Mouse (Mus musculus): ENCODE data around the gene Actr5. TPM values are rescaled to one million over a fixed set of nuclear protein-coding genes. Genes with fewer than 3 reads are reported as not detected.

The Actr5 gene
- polyA plus RNA-seq, 1 experiment from 2014 or later: 20.9 TPM

- H3K27me3 ChIP-seq: no peaks in the 10 kb centered on the region
- H3K9ac ChIP-seq: no peak overlapping the region
- H3K9me3 ChIP-seq: no peaks in the 10 kb centered on the region
- no peak overlapping the region for H3K27ac ChIP-seq
- no peak overlapping the region for H3K4me2 ChIP-seq (replicated peaks)
- no peaks in the 10 kb centered on the region for H3K4me1 ChIP-seq
- 67% methylated on average over 7 of the region's 7 CpGs for WGBS
- H3K4me3 ChIP-seq: no peak overlapping the region
- no peaks in the 10 kb centered on the region for H3K36me3 ChIP-seq
- no peak for ATAC-seq (ENCODE audit: insufficient number of reproducible peaks, insufficient read depth, low FRiP score, low TSS enrichment)
Measured at GRCm38 (mm10) chr2:158651159-158651908, 26.6 kb downstream of the Actr5 start.

- Histone ChIP-seq H3K4me1 (no peaks in the 10 kb centered on the region), H3K9me3 (no peaks in the 10 kb centered on the region), H3K4me3 (no peak overlapping the region), H3K9ac (no peak overlapping the region), H3K27ac (no peak overlapping the region), H3K4me2 (replicated peaks) (no peak overlapping the region), H3K36me3 (no peaks in the 10 kb centered on the region), H3K27me3 (no peaks in the 10 kb centered on the region)
- 7% methylated on average over 4 of the region's 4 CpGs for WGBS
- ATAC-seq (ENCODE audit: insufficient number of reproducible peaks, insufficient read depth, low FRiP score, low TSS enrichment): 0 out of 2 replicates have a peak, but pooled peaks have one; percentile 50
Measured at GRCm38 (mm10) chr2:158652985-158653384, 28.3 kb downstream of the Actr5 start.

GRCm38 (mm10) chr2:158654717-158655116 is 30.0 kb downstream of the Actr5 start:
- no peak for ATAC-seq (ENCODE audit: insufficient number of reproducible peaks, insufficient read depth, low FRiP score, low TSS enrichment)
- H3K4me3 ChIP-seq: no peak overlapping the region
- H3K9ac ChIP-seq: no peak overlapping the region
- no peak overlapping the region for H3K27ac ChIP-seq
- WGBS: 85% methylated on average over 9 of the region's 9 CpGs
- no peak overlapping the region for H3K4me2 ChIP-seq (replicated peaks)
- H3K9me3 ChIP-seq: no peaks in the 10 kb centered on the region
- H3K4me1 ChIP-seq: 0 out of 2 replicates have a peak, but pooled peaks cover 8% of the 10 kb centered on the region
- H3K27me3 ChIP-seq: no peaks in the 10 kb centered on the region
- H3K36me3 ChIP-seq: no peaks in the 10 kb centered on the region

- H3K27me3 ChIP-seq: no peaks in the 10 kb centered on the region
- 0 out of 2 replicates have a peak, but pooled peaks cover 8% of the 10 kb centered on the region for H3K4me1 ChIP-seq
- no peak overlapping the region for H3K9ac ChIP-seq
- no peak for ATAC-seq (ENCODE audit: insufficient number of reproducible peaks, insufficient read depth, low FRiP score, low TSS enrichment)
- H3K4me2 ChIP-seq (replicated peaks): no peak overlapping the region
- no peaks in the 10 kb centered on the region for H3K36me3 ChIP-seq
- no peak overlapping the region for H3K4me3 ChIP-seq
- H3K27ac ChIP-seq: no peak overlapping the region
- 82% methylated on average over 4 of the region's 4 CpGs for WGBS
- H3K9me3 ChIP-seq: no peaks in the 10 kb centered on the region
Measured at GRCm38 (mm10) chr2:158655806-158656205, 31.1 kb downstream of the Actr5 start.

- no peak overlapping the region for H3K4me3 ChIP-seq
- no peaks in the 10 kb centered on the region for H3K27me3 ChIP-seq
- H3K9me3 ChIP-seq: no peaks in the 10 kb centered on the region
- no peak for ATAC-seq (ENCODE audit: insufficient number of reproducible peaks, insufficient read depth, low FRiP score, low TSS enrichment)
- H3K27ac ChIP-seq: peak overlapping the region; percentile 63; the same call in 1 of the 2 replicates
- no peaks in the 10 kb centered on the region for H3K36me3 ChIP-seq
- no peak overlapping the region for H3K9ac ChIP-seq
- H3K4me2 ChIP-seq (replicated peaks): no peak overlapping the region
- WGBS: 32% methylated on average over 6 of the region's 6 CpGs
- 0 out of 2 replicates have a peak, but pooled peaks cover 8% of the 10 kb centered on the region for H3K4me1 ChIP-seq
Measured at GRCm38 (mm10) chr2:158658822-158659221, 34.1 kb downstream of the Actr5 start.

GRCm38 (mm10) chr2:158659346-158659745 is 34.7 kb downstream of the Actr5 start:
- no peak overlapping the region for H3K9ac ChIP-seq
- WGBS: 74% methylated on average over 3 of the region's 3 CpGs
- no peak overlapping the region for H3K4me2 ChIP-seq (replicated peaks)
- H3K27me3 ChIP-seq: no peaks in the 10 kb centered on the region
- 0 out of 2 replicates have a peak, but pooled peaks cover 8% of the 10 kb centered on the region for H3K4me1 ChIP-seq
- H3K36me3 ChIP-seq: no peaks in the 10 kb centered on the region
- no peak overlapping the region for H3K4me3 ChIP-seq
- no peak overlapping the region for H3K27ac ChIP-seq
- H3K9me3 ChIP-seq: no peaks in the 10 kb centered on the region
- ATAC-seq (ENCODE audit: insufficient number of reproducible peaks, insufficient read depth, low FRiP score, low TSS enrichment): no peak

GRCm38 (mm10) chr2:158665098-158665497 is 40.4 kb downstream of the Actr5 start, which contains the start of gene Ppp1r16b:
TSS of gene Ppp1r16b (plus strand) at chr2:158665398.
- H3K4me1 ChIP-seq: peaks cover 23% of the 10 kb centered on the region
- no peaks in the 10 kb centered on the region for H3K36me3 ChIP-seq
- H3K9me3 ChIP-seq: no peaks in the 10 kb centered on the region
- H3K4me2 ChIP-seq (replicated peaks): no peak within 1 kb of the TSS
- H3K27me3 ChIP-seq: peaks cover 55% of the 10 kb centered on the region
- H3K27ac ChIP-seq: no peak within 1 kb of the TSS
- 78% methylated on average over 4 of the region's 4 CpGs for WGBS
- no peak for ATAC-seq (ENCODE audit: insufficient number of reproducible peaks, insufficient read depth, low FRiP score, low TSS enrichment)
- no peak within 1 kb of the TSS for H3K9ac ChIP-seq
- H3K4me3 ChIP-seq: no peak within 1 kb of the TSS

- H3K4me2 ChIP-seq (replicated peaks): no peak overlapping the region
- H3K27me3 ChIP-seq: peaks cover 64% of the 10 kb centered on the region
- no peak overlapping the region for H3K4me3 ChIP-seq
- no peaks in the 10 kb centered on the region for H3K9me3 ChIP-seq
- H3K36me3 ChIP-seq: no peaks in the 10 kb centered on the region
- peaks cover 23% of the 10 kb centered on the region for H3K4me1 ChIP-seq
- no peak for ATAC-seq (ENCODE audit: insufficient number of reproducible peaks, insufficient read depth, low FRiP score, low TSS enrichment)
- no peak overlapping the region for H3K27ac ChIP-seq
- WGBS: 28% methylated on average over 13 of the region's 13 CpGs
- no peak overlapping the region for H3K9ac ChIP-seq
Measured at GRCm38 (mm10) chr2:158666071-158666800, 41.5 kb downstream of the Actr5 start.

GRCm38 (mm10) chr2:158667022-158667670 is 42.5 kb downstream of the Actr5 start:
- H3K4me2 ChIP-seq (replicated peaks): peak overlapping the region; percentile 99
- peak; percentile 70 for ATAC-seq (ENCODE audit: insufficient number of reproducible peaks, insufficient read depth, low FRiP score, low TSS enrichment)
- H3K27me3 ChIP-seq: peaks cover 65% of the 10 kb centered on the region
- no peak overlapping the region for H3K27ac ChIP-seq
- peak overlapping the region; percentile 53 for H3K4me3 ChIP-seq
- peaks cover 23% of the 10 kb centered on the region for H3K4me1 ChIP-seq
- WGBS: 1% methylated on average over 44 of the region's 47 CpGs
- H3K36me3 ChIP-seq: no peaks in the 10 kb centered on the region
- H3K9ac ChIP-seq: peak overlapping the region; percentile 53
- no peaks in the 10 kb centered on the region for H3K9me3 ChIP-seq

- Histone ChIP-seq H3K27ac (no peak overlapping the region), H3K27me3 (peaks cover 65% of the 10 kb centered on the region), H3K36me3 (no peaks in the 10 kb centered on the region), H3K4me1 (peaks cover 26% of the 10 kb centered on the region), H3K4me2 (replicated peaks) (peak overlapping the region; percentile 99), H3K4me3 (peak overlapping the region; percentile 53), H3K9me3 (no peaks in the 10 kb centered on the region), H3K9ac (peak overlapping the region; percentile 53)
- under 1% methylated on average over 54 of the region's 54 CpGs for WGBS
- 0 out of 2 replicates have a peak, but pooled peaks have one; percentile 19 for ATAC-seq (ENCODE audit: insufficient number of reproducible peaks, insufficient read depth, low FRiP score, low TSS enrichment)
Measured at GRCm38 (mm10) chr2:158667671-158668432, 43.2 kb downstream of the Actr5 start.

- ATAC-seq (ENCODE audit: insufficient number of reproducible peaks, insufficient read depth, low FRiP score, low TSS enrichment): no peak
- Histone ChIP-seq H3K4me2 (replicated peaks) (peak overlapping the region; percentile 99), H3K27ac (no peak overlapping the region), H3K27me3 (peaks cover 65% of the 10 kb centered on the region), H3K4me3 (peak overlapping the region; percentile 53), H3K4me1 (peaks cover 31% of the 10 kb centered on the region), H3K36me3 (no peaks in the 10 kb centered on the region), H3K9ac (peak overlapping the region; percentile 53; the same call in 1 of the 2 replicates), H3K9me3 (no peaks in the 10 kb centered on the region)
- WGBS: 9% methylated on average over 23 of the region's 23 CpGs
Measured at GRCm38 (mm10) chr2:158668433-158669010, 43.8 kb downstream of the Actr5 start.
